Mouse (Mus musculus): ENCODE measurements around the gene Sgo1. TPM values are rescaled to one million over a fixed set of nuclear protein-coding genes. Genes with fewer than 3 reads are reported as not detected.
"Not testable (repeated sequence)": the region's sequence is repeated elsewhere in the genome, so short reads cannot be mapped to it uniquely, and the experiment has no call there.

Sgo1 gene
- polyA plus RNA-seq, 1 experiment = 0.03 TPM

GRCm38 (mm10) chr17:53659738-53660137, 29.4 kb downstream of the Sgo1 start:
- Histone ChIP-seq H3K4me1 (ENCODE audit: control insufficient read depth, insufficient read depth, low read length) (no peaks in the 10 kb centered on the region), H3K27ac (ENCODE audit: insufficient read depth, low read depth, low read length) (no peak overlapping the region), H3K27me3 (replicated peaks; ENCODE audit: control insufficient read depth, insufficient read depth, low read length) (no peaks in the 10 kb centered on the region), H3K36me3 (ENCODE audit: control insufficient read depth, insufficient read depth, low read length) (peaks cover 3% of the 10 kb centered on the region), H3K4me3 (ENCODE audit: insufficient read depth, low read depth, low read length) (no peak overlapping the region)
- WGBS = 62% methylated on average over 4 of the region's 4 CpGs
- TF ChIP-seq CTCF (conservative IDR thresholded peaks at IDR 0.05; ENCODE audit: insufficient read depth, insufficient read length, low read depth, low read length) (no peak), POLR2A (IDR thresholded peaks at IDR 0.05; ENCODE audit: low read depth, low read length) (no peak)
- peak; percentile 16 for DNase-seq

DNA sequence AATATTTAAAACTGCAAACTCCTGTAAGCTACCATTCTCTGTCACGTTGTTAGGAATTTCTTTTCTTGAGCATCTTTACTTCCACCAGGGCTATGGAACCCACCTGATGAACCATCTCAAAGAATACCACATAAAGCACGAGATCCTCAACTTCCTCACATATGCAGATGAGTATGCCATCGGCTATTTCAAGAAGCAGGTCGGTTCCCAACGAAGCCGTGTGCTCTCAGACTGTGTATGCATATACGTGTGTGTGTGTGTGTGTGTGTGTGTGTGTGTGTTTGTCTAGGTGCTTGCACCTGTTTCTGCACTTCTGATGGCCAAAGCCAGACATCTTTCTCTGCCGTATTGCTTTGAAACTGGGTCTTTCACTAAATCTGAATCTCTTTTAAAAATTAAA, 29.9 kb downstream of the Sgo1 start:
- 90% methylated on average over 8 of the region's 8 CpGs for WGBS
- Histone ChIP-seq H3K36me3 (ENCODE audit: control insufficient read depth, insufficient read depth, low read length) (peaks cover 3% of the 10 kb centered on the region), H3K27ac (ENCODE audit: insufficient read depth, low read depth, low read length) (no peak overlapping the region), H3K4me3 (ENCODE audit: insufficient read depth, low read depth, low read length) (no peak overlapping the region), H3K27me3 (replicated peaks; ENCODE audit: control insufficient read depth, insufficient read depth, low read length) (no peaks in the 10 kb centered on the region), H3K4me1 (ENCODE audit: control insufficient read depth, insufficient read depth, low read length) (no peaks in the 10 kb centered on the region)
- TF ChIP-seq CTCF (conservative IDR thresholded peaks at IDR 0.05; ENCODE audit: insufficient read depth, insufficient read length, low read depth, low read length) (no peak), POLR2A (IDR thresholded peaks at IDR 0.05; ENCODE audit: low read depth, low read length) (no peak)
- DNase-seq = no peak

GRCm38 (mm10) chr17:53658668-53659067, 30.5 kb downstream of the Sgo1 start:
- no peaks in the 10 kb centered on the region for H3K27me3 ChIP-seq (replicated peaks; ENCODE audit: control insufficient read depth, insufficient read depth, low read length)
- H3K4me3 ChIP-seq (ENCODE audit: insufficient read depth, low read depth, low read length) = no peak overlapping the region
- 82% methylated on average over 2 of the region's 2 CpGs for WGBS
- H3K4me1 ChIP-seq (ENCODE audit: control insufficient read depth, insufficient read depth, low read length) = no peaks in the 10 kb centered on the region
- DNase-seq = no peak
- H3K27ac ChIP-seq (ENCODE audit: insufficient read depth, low read depth, low read length) = no peak overlapping the region
- TF ChIP-seq POLR2A (IDR thresholded peaks at IDR 0.05; ENCODE audit: low read depth, low read length) (no peak), CTCF (conservative IDR thresholded peaks at IDR 0.05; ENCODE audit: insufficient read depth, insufficient read length, low read depth, low read length) (no peak)
- H3K36me3 ChIP-seq (ENCODE audit: control insufficient read depth, insufficient read depth, low read length) = peaks cover 4% of the 10 kb centered on the region

DNA sequence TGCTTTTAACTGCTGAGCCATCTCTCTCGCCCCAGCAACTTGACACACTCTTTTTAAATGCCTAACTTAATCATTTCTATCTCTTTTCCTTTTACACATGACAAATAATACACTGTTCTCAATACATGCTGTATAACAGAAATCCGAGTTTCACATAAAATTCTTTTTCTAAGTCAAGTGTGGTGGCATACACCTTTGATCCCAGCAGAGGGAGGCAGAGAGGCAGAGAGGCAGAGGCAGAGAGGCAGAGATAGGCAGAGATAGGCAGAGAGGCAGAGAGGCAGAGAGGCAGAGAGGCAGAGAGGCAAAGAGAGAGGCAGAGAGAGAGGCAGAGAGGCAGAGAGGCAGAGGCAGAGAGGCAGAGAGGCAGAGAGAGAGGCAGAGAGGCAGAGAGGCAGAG, 31.7 kb downstream of the Sgo1 start:
- peak; percentile 64 for TF ChIP-seq CTCF (conservative IDR thresholded peaks at IDR 0.05; ENCODE audit: insufficient read depth, insufficient read length, low read depth, low read length)
- not testable (repeated sequence) for H3K4me1 ChIP-seq (ENCODE audit: control insufficient read depth, insufficient read depth, low read length); H3K27me3 ChIP-seq (replicated peaks; ENCODE audit: control insufficient read depth, insufficient read depth, low read length); H3K4me3 ChIP-seq (ENCODE audit: insufficient read depth, low read depth, low read length); H3K27ac ChIP-seq (ENCODE audit: insufficient read depth, low read depth, low read length); H3K36me3 ChIP-seq (ENCODE audit: control insufficient read depth, insufficient read depth, low read length)
- DNase-seq = peak; percentile 17
- WGBS = 65% methylated on average over 2 of the region's 2 CpGs

DNA sequence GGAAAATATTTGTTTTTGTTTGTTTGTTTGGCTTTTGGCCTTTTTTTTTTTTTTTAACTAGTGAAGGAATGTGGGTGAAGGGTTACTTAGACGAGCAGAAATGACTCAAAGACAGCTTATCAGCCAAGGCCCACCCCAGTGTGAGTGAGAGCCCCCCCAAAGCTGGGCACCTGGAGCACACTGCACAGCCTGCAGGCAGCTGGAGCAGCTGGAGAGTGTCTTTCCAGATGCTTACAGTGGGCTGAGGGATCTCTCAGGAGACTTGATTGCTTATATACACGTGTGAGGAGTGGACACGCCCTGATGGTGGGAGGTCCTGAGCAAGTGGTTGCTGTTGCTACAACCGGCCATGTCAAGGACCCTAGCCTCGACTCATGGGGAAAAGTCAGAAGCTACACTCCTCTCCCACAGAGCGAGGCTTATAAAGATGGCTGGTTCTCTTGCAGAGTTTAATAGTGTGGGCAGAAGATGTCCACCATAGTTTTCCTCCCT, 32.7 kb downstream of the Sgo1 start:
- Histone ChIP-seq H3K4me3 (ENCODE audit: insufficient read depth, low read depth, low read length) (no peak overlapping the region), H3K36me3 (ENCODE audit: control insufficient read depth, insufficient read depth, low read length) (peaks cover 1% of the 10 kb centered on the region), H3K4me1 (ENCODE audit: control insufficient read depth, insufficient read depth, low read length) (no peaks in the 10 kb centered on the region), H3K27me3 (replicated peaks; ENCODE audit: control insufficient read depth, insufficient read depth, low read length) (no peaks in the 10 kb centered on the region), H3K27ac (ENCODE audit: insufficient read depth, low read depth, low read length) (no peak overlapping the region)
- 63% methylated on average over 6 of the region's 6 CpGs for WGBS
- no peak for TF ChIP-seq CTCF (conservative IDR thresholded peaks at IDR 0.05; ENCODE audit: insufficient read depth, insufficient read length, low read depth, low read length)
- TF ChIP-seq POLR2A (IDR thresholded peaks at IDR 0.05; ENCODE audit: low read depth, low read length) = no peak
- no peak for DNase-seq

- H3K36me3 ChIP-seq (ENCODE audit: control insufficient read depth, insufficient read depth, low read length) = peaks cover 1% of the 10 kb centered on the region
- H3K27me3 ChIP-seq (replicated peaks; ENCODE audit: control insufficient read depth, insufficient read depth, low read length) = no peaks in the 10 kb centered on the region
- no peak overlapping the region for H3K4me3 ChIP-seq (ENCODE audit: insufficient read depth, low read depth, low read length)
- 84% methylated on average over 2 of the region's 2 CpGs for WGBS
- TF ChIP-seq CTCF (conservative IDR thresholded peaks at IDR 0.05; ENCODE audit: insufficient read depth, insufficient read length, low read depth, low read length) (no peak), POLR2A (IDR thresholded peaks at IDR 0.05; ENCODE audit: low read depth, low read length) (no peak)
- DNase-seq = no peak
- H3K4me1 ChIP-seq (ENCODE audit: control insufficient read depth, insufficient read depth, low read length) = no peaks in the 10 kb centered on the region
- no peak overlapping the region for H3K27ac ChIP-seq (ENCODE audit: insufficient read depth, low read depth, low read length)
Observed at GRCm38 (mm10) chr17:53655959-53656358, 33.2 kb downstream of the Sgo1 start.

DNA sequence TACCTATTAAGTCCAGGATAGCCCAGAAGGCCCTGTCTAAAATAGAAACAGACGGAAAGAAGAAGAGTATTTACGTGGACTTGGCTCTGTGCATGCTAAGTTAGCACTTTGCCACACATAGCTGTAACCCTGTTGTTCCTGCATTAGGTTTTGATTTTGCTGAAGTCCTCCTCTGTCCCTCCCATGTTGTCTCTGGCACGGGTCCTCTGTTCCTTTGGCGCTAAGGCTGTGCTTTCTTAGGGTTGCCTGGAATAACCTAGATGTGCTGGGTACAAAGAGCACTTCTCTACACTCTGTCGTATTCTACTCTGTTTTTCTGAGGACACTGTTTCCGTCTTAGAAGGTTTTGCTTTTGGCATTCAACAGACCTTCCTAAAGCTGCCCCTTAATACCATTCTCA, 34.1 kb downstream of the Sgo1 start:
- H3K36me3 ChIP-seq (ENCODE audit: control insufficient read depth, insufficient read depth, low read length) = peaks cover 1% of the 10 kb centered on the region
- no peaks in the 10 kb centered on the region for H3K4me1 ChIP-seq (ENCODE audit: control insufficient read depth, insufficient read depth, low read length)
- 61% methylated on average over 6 of the region's 6 CpGs for WGBS
- TF ChIP-seq CTCF (conservative IDR thresholded peaks at IDR 0.05; ENCODE audit: insufficient read depth, insufficient read length, low read depth, low read length) (no peak), POLR2A (IDR thresholded peaks at IDR 0.05; ENCODE audit: low read depth, low read length) (no peak)
- DNase-seq = peak; percentile 72
- H3K4me3 ChIP-seq (ENCODE audit: insufficient read depth, low read depth, low read length) = no peak overlapping the region
- H3K27me3 ChIP-seq (replicated peaks; ENCODE audit: control insufficient read depth, insufficient read depth, low read length) = no peaks in the 10 kb centered on the region
- no peak overlapping the region for H3K27ac ChIP-seq (ENCODE audit: insufficient read depth, low read depth, low read length)

GRCm38 (mm10) chr17:53654596-53654995, 34.5 kb downstream of the Sgo1 start:
- Histone ChIP-seq H3K27me3 (replicated peaks; ENCODE audit: control insufficient read depth, insufficient read depth, low read length) (no peaks in the 10 kb centered on the region), H3K4me3 (ENCODE audit: insufficient read depth, low read depth, low read length) (no peak overlapping the region), H3K36me3 (ENCODE audit: control insufficient read depth, insufficient read depth, low read length) (peaks cover 1% of the 10 kb centered on the region), H3K4me1 (ENCODE audit: control insufficient read depth, insufficient read depth, low read length) (no peaks in the 10 kb centered on the region), H3K27ac (ENCODE audit: insufficient read depth, low read depth, low read length) (no peak overlapping the region)
- no peak for TF ChIP-seq POLR2A (IDR thresholded peaks at IDR 0.05; ENCODE audit: low read depth, low read length)
- TF ChIP-seq CTCF (conservative IDR thresholded peaks at IDR 0.05; ENCODE audit: insufficient read depth, insufficient read length, low read depth, low read length) = no peak
- no peak for DNase-seq
- 78% methylated on average over 4 of the region's 4 CpGs for WGBS

All from kidney, adult 2 months (tissue).